Mouse (Mus musculus) testis, adult 2 months (tissue): Measurements from ENCODE around the gene Npas3.

Experiments
- CTCF ChIP-seq: fragments of 200-500 bp; IDR thresholded peaks from 2 replicates; pipeline ENCODE4 v1.5.1; 2012; ENCODE audit warnings: low read depth, mild to moderate bottlenecking, inconsistent platforms, low read length, moderate library complexity; ENCODE audit not compliant: control insufficient read depth, insufficient read depth, insufficient replicate concordance
- POLR2A ChIP-seq: fragments of 200-500 bp; IDR thresholded peaks from 2 replicates; pipeline ENCODE4 v1.6.1; 2012; ENCODE audit warnings: low read depth, mild to moderate bottlenecking, inconsistent platforms, low read length, moderate library complexity; ENCODE audit not compliant: control insufficient read depth

DNA sequence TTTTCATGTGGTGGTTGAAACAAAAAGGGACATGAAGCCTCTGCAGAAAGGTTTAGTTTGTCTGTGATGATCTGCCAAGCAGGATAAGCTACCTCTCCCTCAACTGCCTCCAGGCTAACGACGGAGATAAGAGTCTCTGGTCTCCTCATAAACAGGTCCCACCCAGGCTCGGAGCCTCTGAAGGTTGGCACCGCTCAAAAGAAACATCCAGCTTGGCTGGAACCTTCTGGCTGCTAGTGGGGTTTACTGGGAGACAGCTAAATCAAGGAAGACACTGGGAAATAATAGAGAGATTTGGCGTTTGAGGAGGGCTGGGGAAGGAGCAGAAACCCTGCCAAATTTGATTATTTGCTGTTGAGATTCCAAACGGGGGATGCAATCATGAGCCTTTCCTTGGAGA lies 584.1 kb downstream of the Npas3 start:
- TF ChIP-seq CTCF = no peak
- TF ChIP-seq POLR2A = no peak
